Mouse (Mus musculus) T-helper 17 cell (primary cell): Measurements from ENCODE around the gene Tbc1d2b.

Experiments
- in situ Hi-C, 2 experiments: fragments of 300-600 bp; cut with MboI, MseI; formaldehyde crosslinking; loops; 1 replicate in 1 of 2; 2 replicates in 1 of 2; pipeline ENCODE4 v1.15.1; 2025; ENCODE audit warnings: high pct_unique_total_duplicates in 2 of 2

The Tbc1d2b gene

GRCm38 (mm10) chr9:90266059-90266458 is 4.5 kb downstream of the Tbc1d2b start:
- in situ Hi-C loops = loop anchor here in 1 of 2 experiments (25.0 kb wide), 1 partner anchor 1054 kb away; the partner anchor contains the start of gene Mthfs

GRCm38 (mm10) chr9:90265322-90266039 is 5.1 kb downstream of the Tbc1d2b start:
- in situ Hi-C loops = loop anchor here in 1 of 2 experiments (25.0 kb wide), 1 partner anchor 1053 kb away; the partner anchor contains the start of gene Mthfs

- in situ Hi-C loops = loop anchor here in 1 of 2 experiments (25.0 kb wide), 1 partner anchor 1051 kb away; the partner anchor contains the start of gene Mthfs
Measured at GRCm38 (mm10) chr9:90263340-90263679, 7.3 kb downstream of the Tbc1d2b start.

GRCm38 (mm10) chr9:90262591-90263339 is 7.8 kb downstream of the Tbc1d2b start:
- in situ Hi-C loops = loop anchor here in 1 of 2 experiments (25.0 kb wide), 1 partner anchor 1050 kb away; the partner anchor contains the start of gene Mthfs

- in situ Hi-C loops = loop anchor here in 1 of 2 experiments (25.0 kb wide), 1 partner anchor 1050 kb away; the partner anchor contains the start of gene Mthfs
Measured at GRCm38 (mm10) chr9:90262063-90262462, 8.5 kb downstream of the Tbc1d2b start.

GRCm38 (mm10) chr9:90260600-90261375 is 9.8 kb downstream of the Tbc1d2b start:
- in situ Hi-C loops = loop anchor here in 1 of 2 experiments (25.0 kb wide), 1 partner anchor 1048 kb away; the partner anchor contains the start of gene Mthfs

GRCm38 (mm10) chr9:90260079-90260478 is 10.5 kb downstream of the Tbc1d2b start:
- in situ Hi-C loops = loop anchor here in 1 of 2 experiments (25.0 kb wide), 1 partner anchor 1048 kb away; the partner anchor contains the start of gene Mthfs

GRCm38 (mm10) chr9:90259400-90259950 is 11.1 kb downstream of the Tbc1d2b start:
- in situ Hi-C loops = loop anchor here in 1 of 2 experiments (25.0 kb wide), 1 partner anchor 1047 kb away; the partner anchor contains the start of gene Mthfs

GRCm38 (mm10) chr9:90257754-90258531 is 12.7 kb downstream of the Tbc1d2b start:
- in situ Hi-C loops = loop anchor here in 1 of 2 experiments (25.0 kb wide), 1 partner anchor 1046 kb away; the partner anchor contains the start of gene Mthfs

GRCm38 (mm10) chr9:90257220-90257619 is 13.4 kb downstream of the Tbc1d2b start:
- in situ Hi-C loops = loop anchor here in 1 of 2 experiments (25.0 kb wide), 1 partner anchor 1045 kb away; the partner anchor contains the start of gene Mthfs

GRCm38 (mm10) chr9:90255844-90256405 is 14.7 kb downstream of the Tbc1d2b start:
- in situ Hi-C loops = loop anchor here in 1 of 2 experiments (25.0 kb wide), 1 partner anchor 1044 kb away; the partner anchor contains the start of gene Mthfs

- in situ Hi-C loops = loop anchor here in 1 of 2 experiments (25.0 kb wide), 1 partner anchor 1041 kb away; the partner anchor contains the start of gene Mthfs
Measured at GRCm38 (mm10) chr9:90253181-90253580, 17.4 kb downstream of the Tbc1d2b start.

- in situ Hi-C loops = loop anchor here in 1 of 2 experiments (25.0 kb wide), 1 partner anchor 1039 kb away; the partner anchor contains the start of gene Mthfs
Measured at GRCm38 (mm10) chr9:90250964-90251750, 19.4 kb downstream of the Tbc1d2b start.

- in situ Hi-C loops = loop anchor here in 1 of 2 experiments (25.0 kb wide), 1 partner anchor 1038 kb away; the partner anchor contains the start of gene Mthfs
Measured at GRCm38 (mm10) chr9:90250141-90250775, 20.3 kb downstream of the Tbc1d2b start.

- in situ Hi-C loops = no loop called here
Measured at GRCm38 (mm10) chr9:90249036-90249435, 21.6 kb downstream of the Tbc1d2b start.

GRCm38 (mm10) chr9:90248326-90248725 is 22.3 kb downstream of the Tbc1d2b start:
- in situ Hi-C loops = no loop called here

GRCm38 (mm10) chr9:90247316-90247715 is 23.3 kb downstream of the Tbc1d2b start:
- in situ Hi-C loops = no loop called here

- in situ Hi-C loops = no loop called here
Measured at GRCm38 (mm10) chr9:90245781-90246180, 24.8 kb downstream of the Tbc1d2b start.
